Mouse (Mus musculus) c-Kit-positive CD71-positive TER-119-positive erythroid progenitor cells, embryonic 14.5 days (primary cell): ENCODE measurements around the gene Tnnc2.

ENCODE experiments used
- DNase-seq: peaks from one replicate; pipeline ENCODE4 v3.0.0-alpha.2; 2013; ENCODE audit warnings: low spot score

The Tnnc2 gene

GRCm38 (mm10) chr2:164737377-164738090 lies 42.2 kb downstream of the Tnnc2 start:
- no peak for DNase-seq

- no peak for DNase-seq
Observed at GRCm38 (mm10) chr2:164735446-164735845, 44.3 kb downstream of the Tnnc2 start.

GRCm38 (mm10) chr2:164734839-164735238 lies 44.9 kb downstream of the Tnnc2 start:
- DNase-seq, result no peak

GRCm38 (mm10) chr2:164733259-164733658 lies 46.5 kb downstream of the Tnnc2 start:
- no peak for DNase-seq

- no peak for DNase-seq
Observed at GRCm38 (mm10) chr2:164731719-164732118, 48.0 kb downstream of the Tnnc2 start.
